Mouse (Mus musculus) midbrain, embryonic 13.5 days (tissue): ENCODE results near the gene Gjc1. TPM values are rescaled to one million over a fixed set of nuclear protein-coding genes. Genes with fewer than 3 reads are reported as not detected.
A peak's percentile ranks its signal among the peaks of the same experiment; 100 is the strongest.

Experiments used
- ATAC-seq: fragments of 200-750 bp; cut with Nextera tagmentation; 2 replicates; pipeline ENCODE4 v1.8.0; 2017; ENCODE audit warnings: mild to moderate bottlenecking, moderate TSS enrichment, moderate library complexity
- H3K27ac ChIP-seq: fragments of 300-500 bp; sonication (generic); 2 replicates; pipeline ENCODE4 v1.5.1; 2015; ENCODE audit warnings: inconsistent platforms, mild to moderate bottlenecking, moderate library complexity
- H3K27me3 ChIP-seq: fragments of 300-500 bp; sonication (generic); 2 replicates; pipeline ENCODE4 v1.6.1; 2015; ENCODE audit warnings: mild to moderate bottlenecking, inconsistent platforms
- H3K36me3 ChIP-seq: fragments of 300-500 bp; sonication (generic); 2 replicates; pipeline ENCODE4 v1.6.1; 2015; ENCODE audit warnings: mild to moderate bottlenecking, inconsistent platforms
- H3K4me1 ChIP-seq: fragments of 300-500 bp; sonication (generic); replicated peaks from 2 replicates; pipeline ENCODE4 v1.6.1; 2015; ENCODE audit warnings: inconsistent platforms
- H3K4me2 ChIP-seq: fragments of 300-500 bp; sonication (generic); replicated peaks from 2 replicates; pipeline ENCODE4 v1.6.1; 2015; ENCODE audit warnings: moderate library complexity, mild to moderate bottlenecking, inconsistent platforms
- H3K4me3 ChIP-seq: fragments of 300-500 bp; sonication (generic); replicated peaks from 2 replicates; pipeline ENCODE4 v1.5.1; 2015; ENCODE audit warnings: mild to moderate bottlenecking, inconsistent platforms
- H3K9ac ChIP-seq: fragments of 300-500 bp; sonication (generic); replicated peaks from 2 replicates; pipeline ENCODE4 v1.6.1; 2015; ENCODE audit warnings: mild to moderate bottlenecking, inconsistent platforms
- H3K9me3 ChIP-seq: fragments of 300-500 bp; sonication (generic); 2 replicates; pipeline ENCODE4 v1.6.1; 2016; ENCODE audit warnings: mild to moderate bottlenecking, inconsistent platforms
- WGBS: fragments of 180-500 bp; shearing (Covaris S2); methylation state at CpG from one replicate; pipeline ENCODE4 v1.1.7; 2015; 5-methylcytosine and 5-hydroxymethylcytosine counted together
- polyA plus RNA-seq: library from polyadenylated mRNA; unstranded; fragments of >200 nt; fragmentation: Nextera tagmentation; extraction: Ambion mirVana; gene quantifications from 2 replicates; pipeline ENCODE4 v1.2.1, GENCODE M21; 2015

The Gjc1 gene
- polyA plus RNA-seq, 1 experiment from 2014 or later, result 53.3 TPM

DNA sequence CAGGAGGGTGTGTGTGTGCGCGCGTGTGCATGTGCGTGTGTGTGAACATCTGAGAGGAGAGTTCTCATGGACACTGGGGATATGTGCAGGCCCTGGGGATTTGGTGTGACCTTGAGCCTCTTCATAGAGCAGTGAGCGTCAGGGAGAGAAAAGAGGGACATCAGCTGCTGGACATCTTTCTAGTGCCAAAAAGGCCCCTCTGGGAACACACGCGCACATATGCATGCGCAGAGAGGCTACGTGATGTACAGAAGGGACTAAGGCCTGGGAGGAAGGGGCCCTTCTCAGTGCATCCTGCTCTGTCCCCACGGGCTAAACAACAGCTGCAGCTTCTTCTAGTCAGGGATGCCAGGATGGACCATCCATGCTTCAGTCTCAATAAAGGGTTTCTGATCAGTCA, 14.7 kb upstream of the Gjc1 start:
- Histone ChIP-seq H3K27me3 (no peaks in the 10 kb centered on the region), H3K4me1 (no peaks in the 10 kb centered on the region), H3K36me3 (peaks cover 29% of the 10 kb centered on the region), H3K4me3 (no peak overlapping the region), H3K27ac (no peak overlapping the region), H3K4me2 (no peak overlapping the region), H3K9ac (no peak overlapping the region), H3K9me3 (no peaks in the 10 kb centered on the region)
- ATAC-seq, result no peak
- 83% methylated on average over 10 of the region's 10 CpGs for WGBS

DNA sequence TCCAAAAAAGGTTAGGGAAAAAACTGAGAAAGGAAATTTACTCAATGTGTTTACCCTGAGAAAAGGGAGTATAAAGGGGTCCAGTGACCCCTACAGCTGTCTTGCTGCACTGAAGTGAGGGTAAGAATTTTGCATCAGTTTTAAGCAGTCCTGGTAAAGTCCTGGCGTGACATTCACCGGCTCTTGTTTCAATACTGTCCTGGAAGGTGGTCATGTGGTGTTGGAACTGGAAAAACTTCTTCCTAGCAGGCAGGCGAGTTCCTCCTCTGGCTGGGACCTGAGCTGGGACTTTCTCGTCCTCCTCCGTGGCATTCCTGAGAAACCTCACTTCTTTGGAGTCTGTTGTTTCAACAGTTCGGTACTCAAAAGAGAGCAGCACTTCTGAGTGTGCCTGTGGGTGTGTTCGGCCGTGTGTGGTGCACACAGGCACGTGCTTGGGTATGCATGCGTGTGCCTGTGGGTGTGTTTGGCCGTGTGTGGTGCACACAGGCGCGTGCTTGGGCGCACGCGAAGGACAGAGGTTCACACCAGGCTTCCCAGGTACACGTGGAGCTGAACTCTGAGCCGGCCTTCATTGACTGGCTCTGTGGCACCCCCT, 13.3 kb upstream of the Gjc1 start:
- ATAC-seq, result no peak
- no peaks in the 10 kb centered on the region for H3K27me3 ChIP-seq
- no peaks in the 10 kb centered on the region for H3K4me1 ChIP-seq
- H3K36me3 ChIP-seq, result peaks cover 15% of the 10 kb centered on the region
- H3K9me3 ChIP-seq, result 0 out of 2 replicates have a peak, but pooled peaks cover 4% of the 10 kb centered on the region
- no peak overlapping the region for H3K27ac ChIP-seq
- no peak overlapping the region for H3K4me3 ChIP-seq
- 74% methylated on average over 18 of the region's 18 CpGs for WGBS
- H3K9ac ChIP-seq, result no peak overlapping the region
- no peak overlapping the region for H3K4me2 ChIP-seq

DNA sequence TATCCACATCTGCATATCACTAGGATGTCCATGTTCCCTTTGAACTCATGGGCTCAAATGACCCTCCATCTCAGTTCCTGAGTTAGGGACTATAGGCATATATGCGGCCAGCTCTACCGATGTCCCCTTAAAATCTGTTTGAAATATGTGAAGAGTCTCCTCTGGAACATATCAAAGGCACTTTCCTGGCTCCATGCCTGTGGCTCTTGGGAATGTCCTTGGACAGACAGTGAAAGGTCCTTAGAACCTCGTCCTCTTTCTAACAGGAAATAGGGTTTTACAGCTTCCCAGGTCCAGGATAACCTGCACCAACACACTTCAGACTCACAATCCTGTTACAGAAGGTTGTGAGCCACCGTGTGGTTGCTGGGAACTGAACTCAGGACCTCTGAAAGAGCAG, 10.8 kb upstream of the Gjc1 start:
- Histone ChIP-seq H3K4me2 (no peak overlapping the region), H3K36me3 (no peaks in the 10 kb centered on the region), H3K9me3 (0 out of 2 replicates have a peak, but pooled peaks cover 4% of the 10 kb centered on the region), H3K4me3 (no peak overlapping the region), H3K27me3 (no peaks in the 10 kb centered on the region), H3K27ac (no peak overlapping the region), H3K9ac (no peak overlapping the region), H3K4me1 (no peaks in the 10 kb centered on the region)
- WGBS, result 83% methylated on average over 4 of the region's 4 CpGs
- no peak for ATAC-seq

GRCm38 (mm10) chr11:102827097-102827496, 7.6 kb upstream of the Gjc1 start:
- 63% methylated on average over 4 of the region's 4 CpGs for WGBS
- no peak for ATAC-seq
- no peak overlapping the region for H3K4me2 ChIP-seq
- H3K4me3 ChIP-seq, result no peak overlapping the region
- no peaks in the 10 kb centered on the region for H3K36me3 ChIP-seq
- H3K9me3 ChIP-seq, result 0 out of 2 replicates have a peak, but pooled peaks cover 4% of the 10 kb centered on the region
- H3K27ac ChIP-seq, result no peak overlapping the region
- H3K9ac ChIP-seq, result no peak overlapping the region
- H3K27me3 ChIP-seq, result peaks cover 6% of the 10 kb centered on the region
- H3K4me1 ChIP-seq, result no peaks in the 10 kb centered on the region

DNA sequence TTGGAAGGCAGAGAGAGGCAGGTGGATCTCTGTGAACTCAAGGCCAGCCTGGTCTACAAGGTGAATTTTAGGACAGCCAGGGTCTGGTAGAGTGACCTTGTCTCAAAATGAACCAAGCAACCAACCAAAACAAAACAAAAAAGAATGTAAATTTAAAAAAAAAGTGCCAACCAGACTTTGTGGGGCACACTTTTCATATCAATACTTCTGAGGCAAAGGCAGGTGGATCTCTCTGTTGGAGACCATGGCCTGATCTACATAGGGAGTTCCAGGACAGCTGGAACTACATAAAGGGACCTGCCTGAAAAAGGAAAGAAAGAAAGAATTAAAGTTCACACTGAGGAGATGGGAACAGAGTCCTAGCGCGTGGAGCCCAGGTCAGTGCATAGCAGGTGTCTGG, 7.0 kb upstream of the Gjc1 start:
- Histone ChIP-seq H3K27me3 (peaks cover 7% of the 10 kb centered on the region), H3K9ac (no peak overlapping the region), H3K4me3 (no peak overlapping the region), H3K4me2 (no peak overlapping the region), H3K4me1 (no peaks in the 10 kb centered on the region), H3K36me3 (no peaks in the 10 kb centered on the region), H3K9me3 (0 out of 2 replicates have a peak, but pooled peaks cover 4% of the 10 kb centered on the region), H3K27ac (no peak overlapping the region)
- 68% methylated on average over 2 of the region's 2 CpGs for WGBS
- no peak for ATAC-seq

- no peaks in the 10 kb centered on the region for H3K9me3 ChIP-seq
- ATAC-seq, result no peak
- no peak overlapping the region for H3K9ac ChIP-seq
- H3K27me3 ChIP-seq, result peaks cover 17% of the 10 kb centered on the region
- no peak overlapping the region for H3K4me3 ChIP-seq
- H3K36me3 ChIP-seq, result no peaks in the 10 kb centered on the region
- H3K4me1 ChIP-seq, result peaks cover 25% of the 10 kb centered on the region
- 54% methylated on average over 6 of the region's 6 CpGs for WGBS
- no peak overlapping the region for H3K27ac ChIP-seq
- H3K4me2 ChIP-seq, result no peak overlapping the region
Measured at GRCm38 (mm10) chr11:102821231-102821630, 1.7 kb upstream of the Gjc1 start.

- H3K4me2 ChIP-seq, result no peak overlapping the region
Measured at GRCm38 (mm10) chr11:102820432-102820831, 932 bp upstream of the Gjc1 start.

DNA sequence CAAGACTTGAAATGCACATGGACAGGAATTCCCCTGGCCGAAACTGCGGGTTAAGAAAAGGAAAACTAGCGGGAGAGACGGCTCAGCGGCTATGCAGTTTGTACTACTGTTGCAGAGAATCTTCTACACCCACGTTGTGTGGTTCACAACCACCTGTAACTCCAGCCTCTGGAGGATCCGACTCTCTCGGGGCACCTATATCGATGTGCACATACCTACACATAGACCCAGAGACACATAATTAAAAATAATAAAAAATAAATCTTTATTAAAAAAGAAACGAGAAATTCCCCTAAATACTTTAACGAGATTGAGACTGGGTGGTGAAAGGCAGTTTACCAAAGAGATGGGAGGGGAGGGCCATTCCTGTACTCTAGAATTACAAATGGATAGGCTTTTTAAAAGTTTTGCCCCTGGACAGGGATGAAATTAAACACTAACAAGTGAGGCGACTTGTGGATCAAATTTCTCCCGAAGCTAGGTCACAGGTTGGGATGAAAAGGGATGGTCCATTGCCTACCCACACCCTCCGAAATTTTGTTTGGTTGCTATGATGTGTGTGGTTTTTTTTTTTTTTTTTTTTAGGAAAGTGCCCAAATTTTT, 384 bp upstream of the Gjc1 start:
- 0 out of 2 replicates have a peak, but pooled peaks have one; percentile 40 for ATAC-seq
- peaks cover 33% of the 10 kb centered on the region for H3K4me1 ChIP-seq
- H3K27me3 ChIP-seq, result peaks cover 17% of the 10 kb centered on the region
- 0 out of 2 replicates have a peak overlapping the region, but pooled peaks have one; percentile 93 for H3K9ac ChIP-seq
- WGBS, result 8% methylated on average over 14 of the region's 14 CpGs
- no peaks in the 10 kb centered on the region for H3K9me3 ChIP-seq
- peak overlapping the region; percentile 96; the same call in 1 of the 2 replicates for H3K27ac ChIP-seq
- H3K4me2 ChIP-seq, result peak overlapping the region; percentile 91
- no peaks in the 10 kb centered on the region for H3K36me3 ChIP-seq
- peak overlapping the region; percentile 86 for H3K4me3 ChIP-seq

More at GRCm38 (mm10) chr11:102820432-102820831, 932 bp upstream of the Gjc1 start:
- Histone ChIP-seq H3K4me1 (peaks cover 31% of the 10 kb centered on the region), H3K9ac (no peak overlapping the region), H3K4me3 (no peak overlapping the region), H3K9me3 (no peaks in the 10 kb centered on the region), H3K27me3 (peaks cover 17% of the 10 kb centered on the region), H3K27ac (no peak overlapping the region), H3K36me3 (no peaks in the 10 kb centered on the region)
- ATAC-seq, result no peak
- WGBS, result 11% methylated on average over 3 of the region's 3 CpGs

DNA sequence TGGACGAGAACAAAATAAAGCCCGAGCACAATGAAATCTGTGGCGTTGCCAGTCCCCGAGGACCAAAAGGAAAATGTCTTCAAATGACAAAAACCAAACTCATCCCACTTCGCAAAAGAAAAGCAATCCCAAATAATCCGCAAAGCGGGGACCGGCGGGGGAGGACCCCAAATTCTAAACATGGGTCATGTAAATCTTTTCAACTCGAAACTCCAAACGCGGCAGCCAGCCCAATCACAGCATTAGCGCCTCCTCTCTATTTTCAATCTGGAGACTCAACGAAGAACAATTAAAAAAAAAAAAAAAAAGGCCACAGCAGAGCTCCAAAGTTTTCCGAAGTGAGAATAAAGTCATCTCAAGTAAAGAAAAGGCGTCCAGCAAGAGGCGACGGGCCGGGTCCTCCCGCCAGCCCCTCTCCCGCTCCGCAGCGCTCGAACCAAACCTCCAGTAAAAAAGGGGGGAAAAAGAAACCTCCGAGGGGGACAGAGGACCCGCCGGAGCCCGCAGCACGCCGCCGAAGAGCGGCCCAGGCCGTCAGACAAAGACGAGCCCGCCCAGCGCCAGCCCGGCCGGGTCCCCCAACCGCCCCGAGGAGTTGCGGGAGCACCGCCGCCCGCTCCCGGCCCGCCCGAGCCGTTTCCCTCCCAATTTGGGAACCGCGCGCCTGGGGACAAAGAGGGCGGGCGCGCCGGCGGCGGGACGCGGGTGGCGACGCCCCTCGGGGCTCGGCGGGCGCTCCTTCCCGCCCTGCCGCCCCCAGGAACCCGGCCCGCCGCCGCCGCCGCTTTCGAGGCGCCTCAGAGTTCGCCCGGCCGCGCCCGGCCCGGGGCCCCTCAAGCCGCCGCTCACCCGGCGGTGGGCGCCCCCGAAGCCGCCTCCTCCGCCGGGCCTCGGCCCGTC, 1.1 kb downstream of the Gjc1 start:
- H3K4me3 ChIP-seq, result peak overlapping the region; percentile 86
- under 1% methylated on average over 63 of the region's 92 CpGs for WGBS
- peaks cover 17% of the 10 kb centered on the region for H3K27me3 ChIP-seq
- H3K27ac ChIP-seq, result peak overlapping the region; percentile 96
- no peaks in the 10 kb centered on the region for H3K36me3 ChIP-seq
- peak overlapping the region; percentile 91 for H3K4me2 ChIP-seq
- ATAC-seq, result peak; percentile 74
- H3K9me3 ChIP-seq, result no peaks in the 10 kb centered on the region
- H3K4me1 ChIP-seq, result peaks cover 46% of the 10 kb centered on the region
- peak overlapping the region; percentile 93 for H3K9ac ChIP-seq

- no peak overlapping the region for H3K4me2 ChIP-seq
Measured at GRCm38 (mm10) chr11:102814881-102815280, 4.6 kb downstream of the Gjc1 start.

GRCm38 (mm10) chr11:102810721-102811485, 8.6 kb downstream of the Gjc1 start:
- Histone ChIP-seq H3K27me3 (no peaks in the 10 kb centered on the region), H3K36me3 (no peaks in the 10 kb centered on the region), H3K4me1 (peaks cover 23% of the 10 kb centered on the region), H3K4me2 (no peak overlapping the region), H3K4me3 (no peak overlapping the region), H3K27ac (no peak overlapping the region), H3K9ac (no peak overlapping the region), H3K9me3 (no peaks in the 10 kb centered on the region)
- WGBS, result 65% methylated on average over 4 of the region's 4 CpGs
- ATAC-seq, result no peak

More at GRCm38 (mm10) chr11:102814881-102815280, 4.6 kb downstream of the Gjc1 start:
- H3K36me3 ChIP-seq, result no peaks in the 10 kb centered on the region
- H3K9ac ChIP-seq, result no peak overlapping the region
- no peak for ATAC-seq
- no peak overlapping the region for H3K27ac ChIP-seq
- no peaks in the 10 kb centered on the region for H3K27me3 ChIP-seq
- H3K9me3 ChIP-seq, result no peaks in the 10 kb centered on the region
- H3K4me3 ChIP-seq, result no peak overlapping the region
- H3K4me1 ChIP-seq, result peaks cover 46% of the 10 kb centered on the region
